Mouse (Mus musculus) spleen, postnatal 36 days (tissue): ENCODE results near the gene Ier5.

Source experiments
- DNase-seq, 2 experiments: peaks; one replicate each; pipeline ENCODE4 v3.0.0; 2022; ENCODE audit warnings: low spot score in 2 of 2, mixed read lengths in 1 of 2

The Ier5 gene

DNA sequence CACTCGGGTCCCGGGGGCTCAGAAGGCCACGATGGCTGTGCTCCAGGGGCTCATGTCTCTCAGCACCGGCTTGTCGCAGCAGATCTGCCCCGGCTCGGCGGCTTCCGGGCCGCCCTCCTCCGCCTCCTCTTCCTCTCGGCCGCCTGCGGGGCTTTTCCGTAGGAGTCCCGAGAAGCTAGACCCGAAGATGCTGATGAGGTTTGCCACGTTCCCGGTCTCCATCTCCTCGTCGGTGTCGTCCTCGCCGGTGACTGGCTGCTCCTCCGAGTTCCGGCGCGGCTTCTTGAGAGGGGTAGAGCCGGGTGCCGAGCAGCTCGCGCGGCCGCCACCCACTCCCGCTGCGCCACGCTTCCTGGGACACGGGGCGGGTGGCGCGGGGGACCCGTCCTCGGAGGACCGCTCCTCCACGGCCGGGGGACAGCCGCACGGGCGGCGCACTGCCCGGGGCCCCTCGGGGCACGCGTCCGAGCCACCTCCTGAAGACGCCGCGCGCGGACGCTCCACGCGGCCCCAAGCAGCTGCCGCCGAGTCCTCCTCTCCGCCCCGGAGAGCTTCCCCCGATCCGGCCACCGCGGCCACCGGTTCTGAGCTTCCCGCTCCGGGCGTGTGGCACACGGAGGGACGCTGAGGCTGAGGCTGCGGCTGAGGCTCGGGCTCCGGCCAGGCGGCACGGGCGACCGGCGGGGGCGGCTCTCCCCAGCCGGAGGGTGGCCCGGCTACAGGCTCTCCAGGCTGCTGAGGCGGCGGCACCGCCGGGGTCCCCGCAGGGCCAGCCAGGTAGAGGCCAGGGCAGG is 753 bp downstream of the Ier5 start:
- DNase-seq, result peak; percentile 62 to 69

DNA sequence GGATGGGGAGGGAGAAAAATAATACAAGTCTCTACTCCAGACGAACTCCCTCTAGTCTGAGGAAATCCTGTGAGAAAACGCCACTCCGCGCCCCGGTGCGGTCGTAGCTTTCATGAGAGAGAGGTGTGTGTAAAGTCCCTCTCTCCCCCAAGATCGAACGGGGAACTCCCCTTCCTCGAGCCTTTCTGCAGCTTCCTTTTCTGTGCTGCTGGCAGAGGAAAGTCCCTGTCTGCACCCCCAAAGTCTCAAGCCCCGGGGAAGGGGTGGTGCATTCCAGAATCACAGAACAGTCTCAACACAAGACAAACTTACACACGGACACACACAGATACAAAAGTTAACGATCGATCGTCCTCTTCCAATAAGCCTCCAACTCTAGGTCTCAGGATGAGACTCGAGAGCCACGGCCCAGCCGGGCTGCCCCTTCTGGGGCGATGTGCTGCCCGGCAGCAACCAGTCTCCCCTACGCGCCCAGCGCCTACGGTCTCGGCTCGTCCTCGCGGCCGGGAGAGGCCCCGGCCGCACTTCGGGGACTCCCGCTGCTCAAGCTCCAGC is 1.4 kb downstream of the Ier5 start:
- DNase-seq, result peak; percentile 89 to 90

- peak; percentile 48 to 67 for DNase-seq
Measured at GRCm38 (mm10) chr1:155097354-155097753, 2.1 kb downstream of the Ier5 start.

- peak; percentile 46 to 58 for DNase-seq
Measured at GRCm38 (mm10) chr1:155096620-155097261, 2.7 kb downstream of the Ier5 start.

- no peak for DNase-seq
Measured at GRCm38 (mm10) chr1:155093971-155094707, 5.3 kb downstream of the Ier5 start.

- no peak for DNase-seq
Measured at GRCm38 (mm10) chr1:155093145-155093791, 6.2 kb downstream of the Ier5 start.

GRCm38 (mm10) chr1:155091842-155092800 is 7.3 kb downstream of the Ier5 start:
- DNase-seq, result no peak

GRCm38 (mm10) chr1:155091374-155091841 is 8.0 kb downstream of the Ier5 start:
- DNase-seq, result peak; percentile 73 to 81

DNA sequence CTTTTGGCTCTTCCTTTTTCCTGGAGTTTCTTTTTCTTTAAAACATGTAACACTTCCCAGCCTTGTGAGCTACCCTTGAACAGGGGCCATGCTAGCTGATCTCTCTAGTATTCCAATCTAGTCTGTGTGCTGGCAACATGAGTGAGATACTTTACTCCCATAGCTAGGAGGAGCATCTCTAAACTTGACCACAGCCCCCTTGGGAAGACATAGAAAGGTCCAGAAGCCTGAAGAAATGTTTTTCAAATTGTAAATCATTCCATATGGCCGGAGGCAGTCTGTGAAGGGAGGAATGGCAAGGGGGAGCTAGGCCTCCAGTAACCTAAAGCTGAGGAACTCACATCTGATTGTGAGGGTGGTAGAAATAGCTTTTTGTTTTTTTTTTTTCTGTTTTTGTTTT is 8.7 kb downstream of the Ier5 start:
- no peak for DNase-seq

DNA sequence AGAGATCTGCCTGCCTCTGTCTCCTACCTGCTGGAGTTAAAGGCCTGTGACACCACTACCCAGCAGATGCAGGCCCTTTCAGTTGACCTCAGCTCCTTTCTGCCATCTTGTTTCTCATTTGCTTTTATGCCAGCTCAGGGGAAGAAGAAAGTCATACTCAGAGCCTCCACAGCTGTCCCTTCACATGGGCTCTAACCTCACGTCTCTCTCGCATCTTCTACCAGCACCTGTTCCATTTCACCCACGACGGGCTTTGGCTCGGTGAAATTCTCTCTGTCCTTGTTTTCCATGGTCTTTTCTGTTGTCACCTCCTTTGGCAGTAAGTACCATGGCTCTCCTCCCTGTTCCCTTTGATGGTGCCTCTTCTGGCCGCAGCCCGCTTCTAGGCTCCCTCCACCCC is 9.1 kb downstream of the Ier5 start:
- DNase-seq, result no peak

- no peak for DNase-seq
Measured at GRCm38 (mm10) chr1:155088847-155089603, 10.4 kb downstream of the Ier5 start.

DNA sequence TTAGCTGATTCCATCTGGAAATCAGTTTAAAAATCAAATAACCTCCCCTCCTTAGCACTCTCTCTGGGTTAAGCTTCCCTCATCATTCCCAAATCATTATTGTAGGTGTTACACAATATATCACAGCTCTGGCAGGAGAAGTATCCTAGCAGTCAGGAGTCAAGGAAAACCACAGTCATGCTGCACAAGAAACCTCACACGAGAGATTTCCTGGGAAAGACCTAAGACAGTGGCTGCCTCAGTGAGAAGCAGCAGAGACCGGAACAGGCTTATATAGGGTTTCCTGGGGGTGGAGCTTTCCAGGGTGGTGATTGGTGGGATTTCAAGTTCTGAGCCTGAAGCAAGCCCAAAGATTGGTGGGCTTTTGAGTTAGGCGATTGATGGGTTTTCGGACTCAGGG is 11.4 kb downstream of the Ier5 start:
- DNase-seq, result no peak

- peak; percentile 40 to 43 for DNase-seq
Measured at GRCm38 (mm10) chr1:155086893-155087292, 12.5 kb downstream of the Ier5 start.

GRCm38 (mm10) chr1:155086416-155086815 is 13.0 kb downstream of the Ier5 start:
- no peak for DNase-seq

DNA sequence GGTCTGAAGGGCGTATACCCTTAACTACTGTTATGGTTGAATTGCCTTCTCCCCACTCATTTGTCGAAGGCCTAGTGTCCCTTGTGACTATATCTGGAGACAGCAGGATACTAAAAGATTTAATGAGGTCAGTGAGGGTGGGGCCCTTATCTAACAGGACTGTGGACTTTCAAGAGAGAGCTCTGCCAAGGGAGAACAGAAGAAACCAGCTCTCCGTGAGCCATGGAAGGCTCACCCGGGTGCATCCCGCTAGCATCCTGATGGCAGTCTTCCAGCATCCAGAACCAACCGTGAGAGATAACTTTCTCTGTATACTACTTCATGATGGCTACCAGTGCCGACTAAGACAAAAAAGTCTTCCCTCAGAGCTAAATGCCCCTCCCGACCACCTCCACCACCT is 14.6 kb downstream of the Ier5 start:
- no peak for DNase-seq

GRCm38 (mm10) chr1:155083271-155084265 is 15.9 kb downstream of the Ier5 start:
- peak; percentile 91 for DNase-seq

DNA sequence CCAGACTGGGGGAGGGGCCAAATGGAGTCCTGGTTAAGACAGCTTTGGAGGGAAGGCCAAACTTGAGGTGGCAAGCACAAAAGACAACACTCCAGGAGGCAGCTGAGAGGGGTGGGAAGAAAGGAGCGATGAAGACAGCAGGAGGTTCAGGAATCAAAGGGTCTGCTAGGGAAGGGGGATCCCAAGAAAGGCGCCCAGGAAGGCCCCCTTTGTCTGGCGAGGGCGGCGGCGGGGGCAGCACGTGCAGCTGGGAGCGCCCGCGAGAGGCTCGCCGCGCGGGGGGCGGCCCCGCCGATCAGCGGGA is 16.5 kb downstream of the Ier5 start:
- peak in 1 of 2 experiments; percentile 44 for DNase-seq

DNA sequence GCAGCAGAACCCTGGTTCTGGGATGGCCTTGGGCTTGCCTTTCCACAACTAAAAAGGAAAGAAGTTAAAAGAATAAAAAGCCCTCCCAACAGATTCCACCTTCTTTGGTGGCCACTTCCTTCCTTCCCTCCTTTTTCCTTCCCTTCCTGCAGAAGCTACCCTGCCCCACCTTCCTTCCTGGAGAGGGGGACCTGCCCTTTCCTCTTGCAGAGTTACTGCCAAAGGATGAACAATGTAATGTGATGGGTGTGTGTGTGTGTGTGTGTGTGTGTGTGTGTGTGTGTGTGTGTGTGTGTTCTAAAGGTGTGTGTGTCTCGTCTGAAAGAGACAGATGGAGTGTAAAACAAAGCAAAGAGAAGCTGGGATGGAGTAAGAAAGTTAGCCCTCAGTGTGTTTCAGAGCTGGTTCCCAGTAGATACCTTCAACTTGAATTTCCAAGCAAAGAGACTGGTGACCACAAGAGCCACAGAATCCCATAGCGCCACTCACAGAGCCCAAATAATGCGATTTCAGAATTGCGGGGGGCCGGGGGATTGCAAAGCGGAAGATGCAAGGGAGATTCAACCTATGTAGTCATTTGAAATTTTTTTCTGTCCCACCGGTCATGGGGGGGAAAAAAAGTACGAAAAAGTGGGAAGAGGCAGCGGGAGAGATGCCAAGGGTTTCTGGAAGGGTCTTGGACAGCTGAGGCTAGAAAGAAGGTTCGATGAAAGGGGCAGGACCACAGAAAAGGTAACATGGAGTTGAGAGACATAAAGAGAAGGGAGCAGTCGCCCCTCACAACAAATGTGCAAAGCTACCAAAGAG is 17.1 kb downstream of the Ier5 start:
- DNase-seq, result no peak
